Mouse (Mus musculus) adrenal gland, adult 18-20 months (tissue): Measurements from ENCODE around the gene Thrap3. TPM values are rescaled to one million over a fixed set of nuclear protein-coding genes. Genes with fewer than 3 reads are reported as not detected.
"Not testable (repeated sequence)": the region's sequence is repeated elsewhere in the genome, so short reads cannot be mapped to it uniquely, and the experiment has no call there.

Source experiments
- DNase-seq, 2 experiments: peaks; one replicate each; pipeline ENCODE4 v3.0.0; 2021 to 2022; ENCODE audit warnings: low spot score in 2 of 2
- total RNA-seq, 2 experiments: library from RNA; stranded (reverse); gene quantifications; 1 replicate in 1 of 2; 2 replicates in 1 of 2; pipeline ENCODE4 v1.2.3; 2021

The Thrap3 gene
- total RNA-seq, 2 experiments from 2014 or later: 142 to 182 TPM

DNA sequence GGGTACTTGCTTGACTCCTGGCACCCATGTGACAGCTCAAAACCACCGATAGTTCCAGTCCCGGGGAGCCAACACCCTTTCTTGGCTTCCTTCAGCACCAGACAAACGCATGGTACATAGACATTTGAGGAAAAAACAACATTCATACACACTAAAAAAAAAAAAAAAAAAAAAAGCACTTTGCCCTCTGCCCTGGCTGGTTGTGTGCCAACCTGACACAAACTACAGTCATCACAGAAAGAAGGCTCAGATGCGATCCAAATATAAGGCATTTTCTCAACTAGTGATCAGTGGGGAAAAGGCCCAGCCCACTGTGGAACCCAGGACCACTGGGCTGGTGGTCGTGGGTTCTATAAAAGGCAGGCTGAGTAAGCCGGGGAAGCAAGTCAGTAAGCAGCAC lies 33.7 kb downstream of the Thrap3 start:
- DNase-seq: no peak

DNA sequence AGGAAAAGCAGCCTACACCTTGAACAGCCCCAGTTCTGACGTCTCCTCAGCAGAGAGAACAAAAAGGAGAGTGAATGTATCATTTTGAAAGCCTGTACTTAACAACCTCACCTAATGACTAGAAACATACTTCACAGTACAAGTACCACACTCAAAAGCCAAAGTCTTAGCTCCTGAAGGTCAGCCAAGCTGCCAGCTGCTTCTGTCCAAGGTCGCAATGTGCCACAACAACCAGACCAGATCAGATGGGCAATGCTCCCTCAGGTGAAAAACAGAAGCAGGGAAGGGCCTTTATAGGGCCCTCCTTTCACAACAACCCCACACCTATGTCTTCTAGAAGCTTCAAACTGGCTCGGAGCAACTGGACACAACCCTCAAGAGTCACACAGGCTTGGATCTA lies 36.5 kb downstream of the Thrap3 start:
- DNase-seq: no peak

DNA sequence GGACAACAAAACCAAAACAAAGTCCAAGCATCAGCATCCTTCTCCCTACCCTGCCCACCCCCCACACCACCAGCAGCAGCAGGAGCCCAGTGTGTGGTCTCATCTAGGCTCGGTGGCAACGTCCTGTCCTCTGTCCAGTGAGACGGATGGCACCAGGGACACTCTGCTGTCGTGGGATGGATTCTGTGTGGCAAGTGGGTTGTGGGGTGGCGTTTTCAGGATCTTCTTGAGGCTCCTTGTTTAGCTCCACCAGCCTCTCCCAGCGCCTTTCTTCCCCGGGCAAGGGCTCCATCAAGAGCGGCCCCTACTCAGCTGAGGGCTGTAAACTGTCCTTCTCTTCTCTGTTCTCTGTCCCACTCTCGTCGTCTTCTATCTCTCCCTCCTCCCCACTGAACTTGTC lies 37.5 kb downstream of the Thrap3 start:
- DNase-seq: not testable (repeated sequence)

DNA sequence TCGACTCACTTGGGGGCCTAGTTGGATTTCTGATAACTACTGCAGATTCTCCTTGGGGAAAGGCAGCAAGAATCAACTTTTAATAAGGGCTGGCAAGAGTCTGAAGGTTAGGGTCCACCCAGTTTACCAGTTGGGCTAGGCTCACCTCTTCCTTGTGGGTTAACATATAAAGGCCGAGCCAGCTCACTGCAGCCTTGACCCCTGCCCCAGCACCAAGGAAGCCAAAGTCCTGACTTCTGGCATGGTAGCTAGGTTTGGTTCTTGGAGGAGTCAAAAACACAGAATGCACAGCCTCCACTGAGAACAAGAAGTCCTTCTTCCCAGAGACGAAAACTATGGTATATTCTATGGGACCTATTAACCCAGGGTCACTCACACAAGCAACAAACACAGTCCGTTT lies 38.9 kb downstream of the Thrap3 start:
- no peak for DNase-seq

DNA sequence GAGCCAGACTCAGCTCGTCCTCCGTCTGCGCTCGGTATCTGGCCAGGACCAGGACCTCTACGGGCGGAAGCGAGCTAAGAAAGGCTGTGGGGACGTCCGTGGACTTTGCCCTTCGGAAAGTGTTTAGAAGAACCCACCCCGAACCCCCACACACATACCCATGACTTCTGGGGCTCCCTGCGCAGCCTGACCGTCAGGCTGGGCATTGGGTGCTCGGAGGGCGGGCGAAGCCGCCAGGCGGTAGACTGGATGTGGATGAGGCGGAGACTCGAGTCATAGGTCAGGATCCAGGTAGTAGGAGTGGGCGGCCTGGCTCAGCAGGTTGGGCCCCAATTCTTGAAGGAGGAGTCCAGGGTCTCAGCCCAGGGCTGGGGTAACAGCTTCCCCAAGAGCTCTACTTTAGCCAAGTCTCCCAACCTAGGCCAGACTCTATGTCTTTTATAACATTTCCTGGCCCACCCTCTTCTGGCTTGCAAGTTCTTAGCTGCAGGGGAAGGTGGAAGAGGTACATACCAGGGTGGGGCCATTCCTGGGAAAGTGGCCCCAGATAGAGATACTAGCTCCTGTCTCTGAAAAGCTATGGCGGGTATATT lies 39.4 kb downstream of the Thrap3 start, which contains the start of gene Sh3d21:
TSS of gene Sh3d21 (minus strand) at position 425 of the 593 bp plus-strand sequence.
- DNase-seq: no peak

DNA sequence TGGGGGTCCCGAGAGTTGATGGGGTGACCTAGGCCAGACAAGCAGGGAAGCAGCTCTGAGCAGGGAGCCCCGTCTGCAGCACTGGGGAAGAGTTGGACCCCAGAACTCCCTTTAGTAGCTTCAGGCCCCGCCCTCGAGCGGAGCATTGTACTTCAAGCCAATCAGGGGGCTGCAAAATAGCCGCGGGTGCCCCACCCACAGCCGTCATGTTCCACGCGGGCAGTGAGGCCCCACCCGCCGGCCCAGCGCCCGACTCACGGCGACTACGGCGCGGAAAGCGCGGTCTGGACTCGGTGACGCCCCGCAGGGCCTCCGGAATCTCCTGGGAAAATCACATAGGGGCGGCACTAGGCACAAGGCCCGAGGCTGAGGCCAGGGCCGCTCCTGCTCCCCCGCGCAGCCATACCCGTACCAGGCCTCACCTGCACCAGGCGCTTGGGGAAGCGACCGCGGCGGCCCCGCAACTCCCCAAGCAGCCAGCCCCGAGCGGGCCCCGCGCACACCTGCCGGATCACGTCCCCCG lies 40.0 kb downstream of the Thrap3 start:
- DNase-seq: peak; percentile 77 to 83

DNA sequence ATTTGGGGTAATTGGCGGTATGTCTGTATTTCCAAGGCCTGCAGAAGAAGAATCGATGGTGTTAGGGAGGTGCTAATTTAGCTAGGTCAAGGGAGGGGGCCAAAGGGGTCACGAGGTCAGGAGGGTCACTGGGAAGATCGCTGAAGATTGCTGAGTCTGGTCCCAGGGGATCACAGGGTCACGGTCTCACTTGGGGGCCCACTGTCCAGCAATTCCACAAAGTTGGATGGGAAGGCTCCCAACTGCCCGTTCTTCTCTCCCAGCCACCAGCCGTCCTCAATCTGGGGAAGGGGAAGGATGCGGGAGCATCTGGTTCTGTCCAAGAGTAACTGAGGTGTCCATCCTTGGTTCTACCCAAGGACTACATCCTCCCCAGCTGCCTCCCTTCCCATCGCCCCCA lies 40.6 kb downstream of the Thrap3 start:
- DNase-seq: no peak

DNA sequence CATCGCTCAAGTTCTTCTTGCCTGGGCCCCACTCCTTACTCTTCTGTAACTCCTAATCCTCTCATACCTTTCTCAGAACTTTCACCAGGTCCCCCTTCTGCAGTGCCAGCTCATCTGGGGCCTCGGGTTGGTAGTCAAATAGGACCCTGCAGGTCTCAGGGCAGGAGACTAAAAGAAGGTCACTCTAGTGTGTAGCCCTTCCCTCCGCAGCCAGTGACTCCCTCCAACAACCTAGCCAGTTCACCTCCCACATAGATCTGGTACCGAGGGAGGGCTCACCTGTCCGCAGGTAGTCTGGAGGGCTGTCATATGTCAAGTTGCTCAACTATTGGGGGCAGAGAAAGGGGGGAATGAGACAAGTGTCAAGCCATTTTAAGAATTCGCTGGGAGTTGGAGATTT lies 41.1 kb downstream of the Thrap3 start:
- no peak for DNase-seq

DNA sequence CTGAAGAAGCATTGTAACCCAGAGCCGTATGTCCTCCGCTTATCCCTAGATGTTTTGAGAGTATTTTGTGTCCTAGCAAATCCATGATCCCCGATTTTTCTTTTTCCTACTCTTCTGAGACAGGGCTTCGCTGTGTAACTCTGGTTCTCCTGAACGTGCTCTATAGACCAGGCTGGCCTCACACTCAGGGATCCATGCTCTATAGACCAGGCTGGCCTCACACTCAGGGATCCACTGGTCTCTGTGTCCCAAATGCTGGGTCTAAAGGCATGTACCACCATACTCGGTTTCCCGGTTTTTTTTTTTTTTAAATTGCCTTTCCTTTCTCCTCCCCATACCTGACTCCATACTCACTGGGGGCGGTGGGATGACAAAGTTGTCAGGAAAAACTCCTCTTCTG lies 41.6 kb downstream of the Thrap3 start:
- no peak for DNase-seq

DNA sequence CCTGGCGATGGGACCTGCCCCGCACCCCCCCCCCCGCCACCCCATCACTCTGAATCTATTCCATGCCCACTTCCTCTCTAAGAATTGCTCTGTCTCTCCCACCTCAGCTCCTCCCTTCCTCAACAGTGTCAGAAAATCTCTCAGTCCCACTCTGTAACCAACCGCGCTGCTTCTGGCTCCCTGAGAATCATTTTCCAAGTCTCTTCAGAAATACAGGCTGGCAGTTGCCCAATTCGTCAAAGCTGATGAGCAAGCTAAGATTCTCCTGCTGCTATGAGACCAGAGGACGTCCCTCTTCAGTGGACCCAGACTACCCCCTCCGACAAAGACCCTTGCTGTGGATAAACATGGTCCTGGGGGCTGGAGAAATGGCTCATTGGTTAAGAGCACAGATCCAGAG lies 43.1 kb downstream of the Thrap3 start:
- DNase-seq: no peak

DNA sequence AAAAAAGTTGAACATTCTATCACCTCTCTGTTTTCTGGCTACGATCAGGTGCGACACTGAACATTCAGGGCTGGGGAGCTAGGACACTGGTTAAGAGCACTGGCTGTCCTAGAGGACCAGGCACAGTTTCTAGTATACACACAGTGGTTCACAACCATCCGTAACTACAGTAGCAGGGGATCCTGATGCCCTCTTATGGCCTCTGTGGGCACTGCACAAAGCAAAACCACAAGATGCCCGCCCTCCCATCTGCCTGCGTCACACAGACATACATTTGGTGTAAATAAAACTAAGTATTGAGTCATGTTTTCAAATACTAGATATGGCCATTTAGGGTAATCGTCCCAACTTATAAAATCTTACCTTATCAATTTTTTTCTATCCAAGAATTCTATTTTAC lies 45.0 kb downstream of the Thrap3 start:
- no peak for DNase-seq

DNA sequence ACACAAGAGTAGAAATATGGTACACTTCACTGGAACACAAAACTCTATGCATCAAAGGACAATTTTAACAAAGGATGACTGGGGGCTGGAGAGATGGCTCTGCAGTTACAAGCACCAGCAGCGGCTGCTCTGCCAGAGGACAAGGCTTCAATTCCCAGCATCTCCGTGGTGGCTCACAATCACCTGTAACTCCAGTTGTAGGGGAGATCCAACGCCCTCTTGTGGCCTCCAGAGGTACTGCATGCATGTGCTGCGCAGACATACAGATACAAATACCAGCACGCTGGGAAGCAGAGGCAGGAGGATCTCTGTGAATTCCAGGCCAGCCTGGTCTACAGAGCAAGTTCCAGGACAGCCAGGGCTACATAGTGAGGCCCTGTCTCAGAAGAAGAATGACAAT lies 45.9 kb downstream of the Thrap3 start:
- DNase-seq: no peak

DNA sequence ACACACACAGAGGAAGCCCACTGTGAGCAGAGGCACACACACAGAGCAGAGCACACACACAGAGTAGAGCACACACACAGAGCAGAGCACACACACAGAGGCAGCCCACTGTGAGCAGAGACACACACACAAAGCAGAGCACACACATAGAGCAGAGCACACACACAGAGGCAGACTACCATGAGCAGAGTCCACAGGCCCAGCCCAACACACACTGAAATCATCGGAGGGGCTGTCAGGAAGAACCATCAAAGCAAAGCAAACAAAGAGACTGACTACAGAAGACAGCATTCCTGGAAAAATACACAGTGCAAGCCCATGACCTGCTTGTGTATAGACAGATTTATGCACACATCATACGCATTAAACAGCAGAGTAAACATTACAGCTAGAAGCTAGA lies 46.7 kb downstream of the Thrap3 start:
- no peak for DNase-seq

DNA sequence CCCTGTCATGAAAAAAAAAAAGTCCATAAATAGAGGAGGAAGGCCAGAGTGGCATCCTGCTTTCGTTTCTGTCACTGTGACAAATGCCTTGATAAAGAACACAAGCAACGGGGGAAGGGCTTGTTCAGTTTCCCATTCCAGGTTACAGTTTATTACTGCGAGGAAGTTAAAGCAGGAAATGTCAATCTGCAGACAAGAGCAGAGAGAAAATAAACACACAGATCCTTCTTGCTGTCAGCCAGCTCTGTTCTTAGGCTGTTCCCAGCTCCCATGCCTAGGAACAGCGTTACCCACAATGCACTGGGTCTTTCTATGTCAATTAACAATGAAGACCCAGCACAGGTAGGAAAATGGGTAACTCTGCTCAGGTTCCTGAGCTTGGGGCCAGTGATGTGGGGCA lies 47.4 kb downstream of the Thrap3 start:
- DNase-seq: no peak

DNA sequence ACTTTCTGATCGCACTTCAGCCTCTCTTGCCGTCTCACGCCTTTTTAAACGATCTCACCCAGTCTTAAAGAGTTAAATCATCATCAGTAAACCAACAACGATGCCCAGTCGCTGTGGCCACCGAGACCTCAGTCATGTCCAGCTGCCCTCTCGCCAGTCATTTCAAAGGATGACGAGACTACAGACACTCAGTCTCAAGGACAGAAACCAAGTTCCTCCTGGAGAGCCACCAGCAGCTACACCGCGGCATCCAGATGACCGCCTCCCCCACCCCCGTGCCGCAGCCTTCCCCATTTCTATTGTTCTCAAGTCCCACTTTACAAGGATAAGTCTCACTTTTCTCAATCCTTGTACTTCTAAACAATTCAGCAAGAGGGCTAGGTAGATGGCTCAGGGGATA lies 49.7 kb downstream of the Thrap3 start:
- DNase-seq: no peak

DNA sequence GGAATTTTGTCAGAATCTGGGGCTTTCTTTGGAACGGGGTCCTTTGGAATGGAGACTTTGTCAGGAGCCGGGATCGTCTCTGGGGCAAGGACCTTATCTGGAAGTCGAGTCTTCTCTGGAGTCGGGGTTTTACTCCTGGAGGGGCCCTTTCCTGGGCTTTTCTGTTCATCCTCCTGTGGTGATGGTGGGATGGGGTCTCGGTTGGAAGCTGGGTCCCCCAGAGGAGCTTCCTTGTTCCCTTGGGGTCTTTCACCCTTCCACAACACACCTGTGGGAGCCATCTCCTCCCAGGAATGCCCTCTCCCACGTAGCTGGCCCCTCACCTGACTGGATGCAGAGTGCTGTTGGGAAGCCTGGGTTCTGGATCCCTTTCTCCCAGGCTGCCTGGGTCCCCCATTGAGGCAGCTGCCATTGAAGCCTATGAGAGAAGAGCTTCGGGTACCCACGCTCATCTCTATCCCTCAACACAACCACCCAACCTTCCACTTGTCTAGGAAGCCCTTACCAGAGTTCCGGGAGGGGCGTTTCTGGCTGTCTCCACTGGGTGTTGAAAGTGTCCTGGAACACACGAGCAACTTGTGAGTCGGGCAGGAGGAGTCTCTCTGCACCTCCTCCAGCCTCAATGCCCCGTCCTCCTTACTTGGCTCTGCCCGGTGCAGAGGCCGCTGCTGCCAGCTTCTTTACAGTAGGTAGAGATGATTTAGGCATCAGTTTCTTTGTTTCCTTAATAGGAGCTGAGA lies 50.7 kb downstream of the Thrap3 start:
- no peak for DNase-seq

DNA sequence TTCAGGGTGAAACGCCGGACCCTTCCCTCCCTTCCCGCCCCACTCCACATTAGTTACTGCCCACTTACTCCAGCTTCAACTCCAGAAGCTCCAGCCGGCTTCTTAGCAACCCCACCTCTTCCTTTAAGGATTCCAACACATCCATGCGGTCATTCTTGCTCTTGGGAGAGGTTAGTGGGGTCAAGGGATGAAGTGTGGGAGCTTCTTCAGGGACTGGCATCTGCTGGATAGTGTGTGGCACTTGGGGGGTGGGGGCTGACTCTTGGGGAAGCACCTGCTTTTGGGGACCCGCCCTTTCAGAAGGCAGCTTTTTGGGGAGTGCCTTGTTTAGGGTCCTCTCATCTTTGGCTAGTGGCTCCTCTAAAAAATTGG lies 51.6 kb downstream of the Thrap3 start:
- no peak for DNase-seq

DNA sequence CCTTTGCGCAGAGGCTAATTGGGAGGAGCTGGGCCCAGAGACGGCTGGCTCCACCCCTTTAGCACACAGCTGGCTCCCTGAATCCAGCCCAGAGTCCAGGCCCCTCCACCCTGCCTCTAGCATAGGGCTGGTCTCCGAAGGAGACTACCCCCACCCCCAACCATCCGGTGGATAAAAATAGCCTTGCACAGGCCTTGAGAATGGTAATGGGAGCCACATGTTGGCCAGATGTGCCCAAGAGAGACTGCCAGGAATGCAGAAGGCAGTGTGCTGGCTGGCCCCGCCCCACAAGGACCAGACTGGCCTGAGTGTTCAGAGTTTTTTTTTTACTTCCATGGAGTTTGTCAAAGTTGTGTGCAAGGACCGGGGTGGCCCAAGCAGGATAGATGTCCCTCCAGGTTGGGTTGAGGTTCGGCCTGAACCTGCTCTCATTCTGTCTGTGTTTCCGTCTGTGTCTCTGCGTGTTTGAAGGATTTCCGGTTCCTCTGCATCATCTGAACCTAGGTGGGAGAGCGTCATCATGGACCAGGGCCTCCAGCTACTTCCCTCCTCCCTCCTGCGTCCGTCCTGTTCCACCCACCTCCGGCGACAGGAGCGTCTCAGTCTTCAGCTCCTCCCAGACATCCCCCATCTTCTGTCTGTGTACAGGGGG lies 52.1 kb downstream of the Thrap3 start:
- no peak for DNase-seq

DNA sequence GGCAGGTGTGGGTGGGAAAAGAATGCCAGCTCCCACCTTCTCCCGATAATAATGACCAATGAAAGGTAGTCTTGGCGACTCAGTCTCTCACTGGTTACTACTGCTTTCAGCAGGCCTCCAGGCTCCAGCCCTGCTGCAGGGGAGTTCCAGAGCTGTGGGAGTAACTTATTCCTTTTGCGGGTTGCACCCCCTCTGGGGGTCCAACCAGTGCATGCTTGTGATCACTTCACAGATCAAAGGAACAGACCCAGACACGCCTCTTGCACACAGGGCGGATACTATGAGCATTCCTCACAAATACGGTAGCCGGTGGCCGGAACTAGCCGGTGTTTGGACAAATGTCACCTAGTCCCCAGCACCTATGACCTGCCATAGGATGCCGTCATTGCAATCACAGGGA lies 52.8 kb downstream of the Thrap3 start:
- DNase-seq: no peak

DNA sequence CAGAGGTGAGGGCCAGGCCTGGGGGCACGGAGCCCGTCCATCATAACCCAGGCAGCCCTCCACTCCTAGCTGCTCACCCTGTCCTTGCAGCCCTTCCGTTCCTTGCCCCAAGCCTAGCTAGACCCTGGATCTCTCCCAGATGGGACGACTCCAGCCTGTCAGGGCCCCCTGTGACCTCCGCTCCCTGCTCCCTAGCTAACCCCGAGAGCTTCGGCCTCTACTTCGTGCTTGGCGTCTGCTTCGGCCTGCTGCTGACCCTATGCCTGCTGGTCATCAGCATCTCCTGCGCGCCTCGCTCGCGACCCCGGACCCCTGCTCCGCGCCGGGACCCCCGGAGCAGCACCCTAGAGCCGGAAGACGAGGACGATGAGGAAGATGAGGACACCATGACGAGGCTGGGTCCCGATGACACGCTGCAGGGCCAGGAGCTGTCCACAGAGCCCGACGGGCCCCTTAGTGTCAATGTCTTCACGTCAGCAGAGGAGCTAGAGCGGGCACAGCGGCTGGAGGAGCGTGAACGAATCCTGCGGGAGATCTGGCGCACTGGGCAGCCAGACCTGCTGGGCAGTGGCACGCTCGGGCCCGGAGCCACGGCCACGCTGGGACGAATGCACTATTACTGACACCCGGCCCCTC lies 53.4 kb downstream of the Thrap3 start:
- DNase-seq: no peak

DNA sequence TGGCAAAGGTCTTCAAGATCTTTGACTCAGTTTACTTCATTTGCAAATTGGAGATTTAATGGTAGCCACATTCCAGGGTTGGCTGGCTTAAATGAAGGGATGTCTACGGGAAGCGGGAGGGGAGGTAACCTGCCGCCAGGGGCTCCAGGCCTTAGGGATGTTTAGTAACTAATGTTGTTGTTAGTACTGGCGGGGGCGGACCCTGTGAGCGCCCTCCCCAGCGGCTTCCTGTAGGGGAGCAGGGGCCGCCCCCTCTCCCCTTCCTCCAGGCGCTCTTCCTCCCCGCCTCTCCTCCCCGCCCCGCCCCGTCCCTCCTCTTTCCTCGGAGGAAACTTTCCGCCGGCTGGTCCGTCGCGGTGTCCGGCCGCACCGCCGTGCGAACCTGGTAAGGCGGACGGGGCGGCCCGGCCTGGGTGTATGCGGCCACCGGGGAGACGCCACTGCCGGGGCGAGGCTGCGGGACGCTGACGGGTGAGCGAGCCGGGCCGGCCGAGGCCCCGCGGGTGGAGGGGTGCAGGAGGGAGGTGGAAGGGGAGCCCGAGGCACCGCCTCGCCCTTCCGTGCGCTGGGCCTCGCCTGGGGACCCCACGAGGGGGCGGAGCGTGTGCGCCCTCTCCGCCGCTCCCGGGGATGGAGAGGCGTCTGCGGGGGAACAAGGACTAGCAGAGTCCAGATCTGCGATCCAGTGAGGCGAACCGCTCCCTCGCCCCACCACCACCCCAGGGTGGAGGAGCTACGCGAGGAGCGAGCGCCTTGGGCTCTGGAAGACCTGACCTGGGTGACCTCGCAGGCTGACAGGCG lies 54.2 kb downstream of the Thrap3 start:
- DNase-seq: peak; percentile 58 to 63
